Mouse (Mus musculus): ENCODE results near the gene Lzic.

- TF ChIP-seq CTCF (IDR thresholded peaks at IDR 0.05; ENCODE audit: low read depth, low read length) (no peak), POLR2A (IDR thresholded peaks at IDR 0.05; ENCODE audit: insufficient read depth, low read length) (no peak)
Measured at GRCm38 (mm10) chr4:149529691-149530090, 44.7 kb downstream of the Lzic start.

All from ES-Bruce4 (cell line).